Mouse (Mus musculus): ENCODE measurements around the gene Tjp1. TPM values are rescaled to one million over a fixed set of nuclear protein-coding genes. Genes with fewer than 3 reads are reported as not detected.

Gene Tjp1
- polyA plus RNA-seq, 2 experiments, result 1.9 to 4.9 TPM

GRCm38 (mm10) chr7:65471406-65471805, 56.2 kb downstream of the Tjp1 start:
- ATAC-seq (ENCODE audit: insufficient read depth) (no peak), DNase-seq (ENCODE audit: low read depth in 3 of 3, low spot score in 3 of 3) (no peak)
- no peak overlapping the region for H3K4me2 ChIP-seq (ENCODE audit: low read depth)
- H3K27me3 ChIP-seq (ENCODE audit: control insufficient read depth, insufficient read depth, low read length), result no peaks in the 10 kb centered on the region
- WGBS (ENCODE audit: insufficient replicate concordance), result 61% methylated on average over 6 of the region's 6 CpGs
- peaks cover 0 to 11% of the 10 kb centered on the region in 2 experiments; a peak in 2 of 4 replicates for H3K4me1 ChIP-seq (replicated peaks; ENCODE audit: control insufficient read depth in 2 of 2, insufficient read depth in 2 of 2, low read length in 1 of 2)
- no peaks in the 10 kb centered on the region for H3K36me3 ChIP-seq (replicated peaks; ENCODE audit: control insufficient read depth, insufficient read depth, low read depth)
- no peak overlapping the region for H3K9ac ChIP-seq (replicated peaks)
- H3K9me3 ChIP-seq (ENCODE audit: control insufficient read depth, low read length), result no peaks in the 10 kb centered on the region
- no peak overlapping the region for H3K4me3 ChIP-seq (ENCODE audit: insufficient read depth in 1 of 2, low read depth in 2 of 2, low read length in 2 of 2)
- TF ChIP-seq CTCF (IDR thresholded peaks at IDR 0.05; ENCODE audit: low read depth) (no peak), EP300 (IDR thresholded peaks at IDR 0.05; ENCODE audit: low read depth) (no peak)
- H3K27ac ChIP-seq, result no peak overlapping the region

- peaks cover 0 to 11% of the 10 kb centered on the region in 2 experiments; a peak in 2 of 4 replicates for H3K4me1 ChIP-seq (replicated peaks; ENCODE audit: control insufficient read depth in 2 of 2, insufficient read depth in 2 of 2, low read length in 1 of 2)
- no peak overlapping the region for H3K4me2 ChIP-seq (ENCODE audit: low read depth)
- H3K9ac ChIP-seq (replicated peaks), result no peak overlapping the region
- no peaks in the 10 kb centered on the region for H3K27me3 ChIP-seq (ENCODE audit: control insufficient read depth, insufficient read depth, low read length)
- WGBS (ENCODE audit: insufficient replicate concordance), result 26% methylated on average over 8 of the region's 8 CpGs
- no peak overlapping the region for H3K27ac ChIP-seq
- DNase-seq (ENCODE audit: low read depth in 3 of 3, low spot score in 3 of 3) (no peak), ATAC-seq (ENCODE audit: insufficient read depth) (no peak)
- TF ChIP-seq EP300 (IDR thresholded peaks at IDR 0.05; ENCODE audit: low read depth) (no peak), CTCF (IDR thresholded peaks at IDR 0.05; ENCODE audit: low read depth) (no peak)
- H3K4me3 ChIP-seq (ENCODE audit: insufficient read depth in 1 of 2, low read depth in 2 of 2, low read length in 2 of 2), result no peak overlapping the region
- H3K36me3 ChIP-seq (replicated peaks; ENCODE audit: control insufficient read depth, insufficient read depth, low read depth), result no peaks in the 10 kb centered on the region
- no peaks in the 10 kb centered on the region for H3K9me3 ChIP-seq (ENCODE audit: control insufficient read depth, low read length)
Measured at GRCm38 (mm10) chr7:65470214-65470613, 57.4 kb downstream of the Tjp1 start.

GRCm38 (mm10) chr7:65469666-65470065, 57.9 kb downstream of the Tjp1 start:
- WGBS (ENCODE audit: insufficient replicate concordance), result 3% methylated on average over 6 of the region's 6 CpGs
- ATAC-seq (ENCODE audit: insufficient read depth), result peak; percentile 37; the same call in 1 of the 2 replicates
- peaks cover 0 to 11% of the 10 kb centered on the region in 2 experiments; a peak in 2 of 4 replicates for H3K4me1 ChIP-seq (replicated peaks; ENCODE audit: control insufficient read depth in 2 of 2, insufficient read depth in 2 of 2, low read length in 1 of 2)
- no peaks in the 10 kb centered on the region for H3K9me3 ChIP-seq (ENCODE audit: control insufficient read depth, low read length)
- no peak for TF ChIP-seq CTCF (IDR thresholded peaks at IDR 0.05; ENCODE audit: low read depth)
- TF ChIP-seq EP300 (IDR thresholded peaks at IDR 0.05; ENCODE audit: low read depth), result no peak
- H3K27ac ChIP-seq, result no peak overlapping the region
- no peaks in the 10 kb centered on the region for H3K36me3 ChIP-seq (replicated peaks; ENCODE audit: control insufficient read depth, insufficient read depth, low read depth)
- H3K27me3 ChIP-seq (ENCODE audit: control insufficient read depth, insufficient read depth, low read length), result no peaks in the 10 kb centered on the region
- no peak overlapping the region for H3K4me2 ChIP-seq (ENCODE audit: low read depth)
- H3K9ac ChIP-seq (replicated peaks), result no peak overlapping the region
- DNase-seq (ENCODE audit: low read depth in 3 of 3, low spot score in 3 of 3), result peak in 1 of 3 experiments; percentile 3
- no peak overlapping the region for H3K4me3 ChIP-seq (ENCODE audit: insufficient read depth in 1 of 2, low read depth in 2 of 2, low read length in 2 of 2)

DNA sequence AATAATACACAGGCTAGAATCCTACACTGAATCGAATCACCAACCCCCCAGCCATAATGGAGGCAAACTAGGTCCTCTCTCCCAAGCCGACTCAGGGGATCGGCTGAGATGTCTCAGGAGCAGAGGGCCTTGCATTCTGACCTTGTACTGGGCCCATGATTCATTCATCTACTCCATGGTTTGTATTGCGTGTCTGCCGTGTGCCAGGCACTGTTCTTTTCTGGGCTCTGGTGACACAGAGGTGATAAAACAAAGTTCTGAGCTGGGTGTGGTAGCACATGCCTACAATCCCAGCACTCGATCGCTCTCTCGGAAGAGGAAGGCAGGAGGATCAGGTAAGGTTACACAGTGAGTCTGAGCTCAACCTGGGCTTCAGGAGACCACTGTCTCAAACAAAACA, 59.4 kb downstream of the Tjp1 start:
- WGBS (ENCODE audit: insufficient replicate concordance), result 73% methylated on average over 8 of the region's 8 CpGs
- no peak overlapping the region for H3K4me3 ChIP-seq (ENCODE audit: insufficient read depth in 1 of 2, low read depth in 2 of 2, low read length in 2 of 2)
- TF ChIP-seq CTCF (IDR thresholded peaks at IDR 0.05; ENCODE audit: low read depth), result no peak
- TF ChIP-seq EP300 (IDR thresholded peaks at IDR 0.05; ENCODE audit: low read depth), result no peak
- H3K9me3 ChIP-seq (ENCODE audit: control insufficient read depth, low read length), result no peaks in the 10 kb centered on the region
- H3K36me3 ChIP-seq (replicated peaks; ENCODE audit: control insufficient read depth, insufficient read depth, low read depth), result no peaks in the 10 kb centered on the region
- H3K27ac ChIP-seq, result no peak overlapping the region
- no peaks in the 10 kb centered on the region for H3K27me3 ChIP-seq (ENCODE audit: control insufficient read depth, insufficient read depth, low read length)
- no peak overlapping the region for H3K9ac ChIP-seq (replicated peaks)
- no peak for ATAC-seq (ENCODE audit: insufficient read depth)
- peaks cover 0 to 14% of the 10 kb centered on the region in 2 experiments; a peak in 2 of 4 replicates for H3K4me1 ChIP-seq (replicated peaks; ENCODE audit: control insufficient read depth in 2 of 2, insufficient read depth in 2 of 2, low read length in 1 of 2)
- H3K4me2 ChIP-seq (ENCODE audit: low read depth), result no peak overlapping the region
- no peak for DNase-seq (ENCODE audit: low read depth in 3 of 3, low spot score in 3 of 3)

- H3K9ac ChIP-seq (replicated peaks), result no peak overlapping the region
- no peaks in the 10 kb centered on the region for H3K36me3 ChIP-seq (replicated peaks; ENCODE audit: control insufficient read depth, insufficient read depth, low read depth)
- H3K9me3 ChIP-seq (ENCODE audit: control insufficient read depth, low read length), result no peaks in the 10 kb centered on the region
- H3K4me2 ChIP-seq (ENCODE audit: low read depth), result no peak overlapping the region
- H3K27me3 ChIP-seq (ENCODE audit: control insufficient read depth, insufficient read depth, low read length), result no peaks in the 10 kb centered on the region
- DNase-seq (ENCODE audit: low read depth in 3 of 3, low spot score in 3 of 3) (peak in 1 of 3 experiments; percentile 5), ATAC-seq (ENCODE audit: insufficient read depth) (no peak)
- TF ChIP-seq EP300 (IDR thresholded peaks at IDR 0.05; ENCODE audit: low read depth), result no peak
- TF ChIP-seq CTCF (IDR thresholded peaks at IDR 0.05; ENCODE audit: low read depth), result no peak
- 60% methylated on average over 4 of the region's 4 CpGs for WGBS (ENCODE audit: insufficient replicate concordance)
- peaks cover 0 to 14% of the 10 kb centered on the region in 2 experiments; a peak in 2 of 4 replicates for H3K4me1 ChIP-seq (replicated peaks; ENCODE audit: control insufficient read depth in 2 of 2, insufficient read depth in 2 of 2, low read length in 1 of 2)
- H3K27ac ChIP-seq, result no peak overlapping the region
- H3K4me3 ChIP-seq (ENCODE audit: insufficient read depth in 1 of 2, low read depth in 2 of 2, low read length in 2 of 2), result no peak overlapping the region
Measured at GRCm38 (mm10) chr7:65467306-65468021, 60.1 kb downstream of the Tjp1 start.
